Mouse (Mus musculus): ENCODE measurements around the gene Lbr. TPM values are rescaled to one million over a fixed set of nuclear protein-coding genes. Genes with fewer than 3 reads are reported as not detected.
"Not testable (repeated sequence)": the region's sequence is repeated elsewhere in the genome, so short reads cannot be mapped to it uniquely, and the experiment has no call there.

Lbr gene
- polyA plus RNA-seq, 1 experiment from 2014 or later: 51.2 TPM

DNA sequence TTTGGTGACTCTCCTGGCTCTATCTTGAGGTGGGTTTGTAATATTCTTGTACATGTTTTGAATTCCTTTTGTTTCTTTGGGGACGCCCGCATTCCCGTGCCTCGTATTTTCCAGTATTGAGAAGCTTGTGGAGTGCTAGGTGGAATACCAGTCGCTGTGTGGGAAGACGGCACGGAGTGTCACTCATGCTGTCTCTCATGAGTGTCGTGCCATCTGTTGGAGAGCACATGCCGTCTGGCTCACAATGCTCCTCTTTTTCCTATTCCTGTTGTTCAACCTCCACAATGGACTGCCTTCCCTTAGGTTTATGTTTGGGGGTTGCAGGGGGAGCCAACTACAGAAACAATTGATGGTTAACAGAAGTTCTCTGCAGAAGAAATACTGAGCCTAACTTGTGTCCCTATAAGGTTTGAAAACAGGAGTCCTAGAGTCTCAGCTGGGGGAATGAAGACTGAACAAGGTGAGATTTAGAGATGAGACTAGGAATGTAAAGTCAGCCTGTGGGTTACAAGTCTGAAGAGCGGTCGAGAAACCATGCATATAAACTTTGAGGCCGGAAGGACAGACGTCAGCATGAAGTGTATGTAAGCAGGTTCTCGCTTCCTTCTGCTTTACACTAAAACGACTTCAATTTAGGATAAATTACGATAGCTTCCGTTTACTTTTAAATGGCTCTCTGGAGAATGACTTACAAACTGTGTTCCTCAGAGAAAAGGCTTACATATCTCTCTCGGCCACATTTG is 31.2 kb downstream of the Lbr start:
- 81% methylated on average over 18 of the region's 18 CpGs for WGBS
- H3K9ac ChIP-seq (replicated peaks; ENCODE audit: low read depth, low read length): no peak overlapping the region
- no peak overlapping the region for H3K27ac ChIP-seq (ENCODE audit: low read length)

DNA sequence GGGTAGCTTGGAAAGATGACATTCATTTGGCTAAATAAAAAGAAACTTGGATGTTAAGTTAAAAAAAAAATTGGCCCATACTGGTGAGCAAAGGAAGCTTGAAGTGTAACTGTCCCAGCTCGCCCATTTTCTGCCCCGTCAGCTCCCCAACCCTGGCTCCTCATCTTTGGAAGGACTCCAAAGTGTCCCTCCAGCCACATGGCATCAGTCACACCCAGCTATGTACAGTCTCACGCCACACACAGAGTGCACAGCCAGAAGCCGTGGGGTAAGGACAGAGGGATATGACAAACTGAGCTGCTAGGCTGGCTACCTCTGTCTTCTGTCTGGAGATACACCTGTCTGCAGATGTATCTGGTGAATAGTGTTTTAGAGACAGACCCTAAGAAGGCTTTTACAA is 42.2 kb downstream of the Lbr start:
- WGBS: 79% methylated on average over 4 of the region's 4 CpGs
- no peaks in the 10 kb centered on the region for H3K27me3 ChIP-seq (replicated peaks; ENCODE audit: control insufficient read depth, insufficient read depth, low read length)
- ATAC-seq: no peak

More for the DNA sequence above, 31.2 kb downstream of the Lbr start:
- ATAC-seq: peak; percentile 40; the same call in 1 of the 2 replicates
- Histone ChIP-seq H3K36me3 (ENCODE audit: control insufficient read depth, insufficient read depth) (peaks cover 17% of the 10 kb centered on the region), H3K4me3 (replicated peaks; ENCODE audit: low read length) (no peak overlapping the region), H3K4me1 (replicated peaks; ENCODE audit: control insufficient read depth, insufficient read depth, low read length) (peaks cover 6% of the 10 kb centered on the region; the same call in 1 of the 2 replicates), H3K9me3 (ENCODE audit: control insufficient read depth, low read length) (no peaks in the 10 kb centered on the region), H3K27me3 (replicated peaks; ENCODE audit: control insufficient read depth, insufficient read depth, low read length) (no peaks in the 10 kb centered on the region), H3K4me2 (ENCODE audit: low read length) (no peak overlapping the region)

DNA sequence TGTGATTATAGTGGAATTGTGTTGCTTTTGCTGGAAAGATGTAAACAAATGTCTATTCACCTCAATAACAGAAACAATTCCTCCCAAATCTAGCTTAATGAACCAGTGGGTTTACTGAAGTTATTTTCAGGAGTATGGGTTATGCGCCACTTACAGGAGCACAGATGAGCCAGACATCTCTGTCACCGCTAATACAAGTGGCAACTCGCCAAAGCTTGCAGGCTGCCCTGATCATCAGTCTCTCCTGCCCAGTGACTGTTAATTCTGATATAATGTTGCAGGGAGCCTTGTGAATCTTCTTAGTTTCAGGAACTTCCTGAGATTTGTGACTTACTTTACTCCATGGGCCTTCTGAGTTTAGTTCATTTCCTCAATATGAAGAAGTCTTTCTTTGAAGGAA is 42.9 kb downstream of the Lbr start:
- no peak for ATAC-seq
- Histone ChIP-seq H3K9ac (replicated peaks; ENCODE audit: low read depth, low read length) (no peak overlapping the region), H3K9me3 (ENCODE audit: control insufficient read depth, low read length) (no peaks in the 10 kb centered on the region), H3K36me3 (ENCODE audit: control insufficient read depth, insufficient read depth) (no peaks in the 10 kb centered on the region), H3K4me3 (replicated peaks; ENCODE audit: low read length) (no peak overlapping the region), H3K27ac (ENCODE audit: low read length) (no peak overlapping the region), H3K4me2 (ENCODE audit: low read length) (no peak overlapping the region), H3K4me1 (replicated peaks; ENCODE audit: control insufficient read depth, insufficient read depth, low read length) (no peaks in the 10 kb centered on the region), H3K27me3 (replicated peaks; ENCODE audit: control insufficient read depth, insufficient read depth, low read length) (no peaks in the 10 kb centered on the region)
- WGBS: 80% methylated on average over 3 of the region's 3 CpGs

More for the DNA sequence above, 42.2 kb downstream of the Lbr start:
- no peak overlapping the region for H3K4me3 ChIP-seq (replicated peaks; ENCODE audit: low read length)
- H3K27ac ChIP-seq (ENCODE audit: low read length): no peak overlapping the region
- H3K36me3 ChIP-seq (ENCODE audit: control insufficient read depth, insufficient read depth): no peaks in the 10 kb centered on the region
- no peak overlapping the region for H3K4me2 ChIP-seq (ENCODE audit: low read length)
- H3K4me1 ChIP-seq (replicated peaks; ENCODE audit: control insufficient read depth, insufficient read depth, low read length): no peaks in the 10 kb centered on the region
- no peaks in the 10 kb centered on the region for H3K9me3 ChIP-seq (ENCODE audit: control insufficient read depth, low read length)
- H3K9ac ChIP-seq (replicated peaks; ENCODE audit: low read depth, low read length): no peak overlapping the region

DNA sequence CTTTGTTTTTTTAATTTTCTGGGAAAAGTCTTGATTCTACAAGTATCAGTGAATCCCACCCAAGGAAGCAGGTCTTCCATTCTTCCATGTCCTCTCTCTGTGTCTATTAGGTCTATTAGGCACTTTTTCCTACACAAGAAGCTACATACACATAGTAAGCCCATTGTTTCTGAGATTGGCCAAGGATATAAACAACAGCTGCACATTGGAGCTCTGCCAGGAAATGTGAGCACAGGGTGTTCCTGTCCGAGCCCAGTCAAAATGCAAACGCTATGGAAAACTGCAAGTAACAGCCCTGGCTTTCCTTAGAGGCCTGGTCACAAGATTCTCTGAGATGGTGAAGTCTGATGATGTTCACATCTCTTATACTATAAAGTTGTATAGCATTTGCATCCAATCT is 49.3 kb downstream of the Lbr start:
- Histone ChIP-seq H3K4me3 (replicated peaks; ENCODE audit: low read length) (no peak overlapping the region), H3K27me3 (replicated peaks; ENCODE audit: control insufficient read depth, insufficient read depth, low read length) (no peaks in the 10 kb centered on the region), H3K36me3 (ENCODE audit: control insufficient read depth, insufficient read depth) (no peaks in the 10 kb centered on the region), H3K4me1 (replicated peaks; ENCODE audit: control insufficient read depth, insufficient read depth, low read length) (no peaks in the 10 kb centered on the region), H3K4me2 (ENCODE audit: low read length) (no peak overlapping the region), H3K27ac (ENCODE audit: low read length) (no peak overlapping the region), H3K9me3 (ENCODE audit: control insufficient read depth, low read length) (no peaks in the 10 kb centered on the region), H3K9ac (replicated peaks; ENCODE audit: low read depth, low read length) (no peak overlapping the region)
- WGBS: 21% methylated on average over 2 of the region's 2 CpGs
- ATAC-seq: no peak

DNA sequence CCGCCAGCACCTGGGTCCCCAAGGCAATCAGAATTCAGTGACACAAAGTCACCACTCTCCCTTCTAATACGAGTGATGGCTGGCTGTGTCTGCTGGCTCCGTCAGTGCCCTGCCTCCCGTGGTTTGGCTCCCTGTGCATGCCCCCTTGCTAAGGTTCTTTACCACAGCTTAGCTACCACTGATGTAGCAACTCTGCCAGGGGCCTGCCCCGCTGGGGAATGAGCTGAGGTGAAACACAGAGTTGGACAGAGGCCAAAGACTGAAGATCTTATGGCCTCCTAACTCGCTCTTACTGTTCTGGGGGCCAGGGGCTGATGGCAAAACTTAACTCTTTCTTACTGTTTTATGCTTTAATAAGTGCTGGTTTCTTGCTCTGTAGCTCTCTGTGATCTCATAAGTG is 52.9 kb downstream of the Lbr start:
- no peak overlapping the region for H3K4me3 ChIP-seq (replicated peaks; ENCODE audit: low read length)
- no peaks in the 10 kb centered on the region for H3K9me3 ChIP-seq (ENCODE audit: control insufficient read depth, low read length)
- no peaks in the 10 kb centered on the region for H3K36me3 ChIP-seq (ENCODE audit: control insufficient read depth, insufficient read depth)
- H3K9ac ChIP-seq (replicated peaks; ENCODE audit: low read depth, low read length): no peak overlapping the region
- 39% methylated on average over 6 of the region's 6 CpGs for WGBS
- H3K27me3 ChIP-seq (replicated peaks; ENCODE audit: control insufficient read depth, insufficient read depth, low read length): no peaks in the 10 kb centered on the region
- no peak overlapping the region for H3K4me2 ChIP-seq (ENCODE audit: low read length)
- no peak overlapping the region for H3K27ac ChIP-seq (ENCODE audit: low read length)
- no peaks in the 10 kb centered on the region for H3K4me1 ChIP-seq (replicated peaks; ENCODE audit: control insufficient read depth, insufficient read depth, low read length)
- no peak for ATAC-seq

DNA sequence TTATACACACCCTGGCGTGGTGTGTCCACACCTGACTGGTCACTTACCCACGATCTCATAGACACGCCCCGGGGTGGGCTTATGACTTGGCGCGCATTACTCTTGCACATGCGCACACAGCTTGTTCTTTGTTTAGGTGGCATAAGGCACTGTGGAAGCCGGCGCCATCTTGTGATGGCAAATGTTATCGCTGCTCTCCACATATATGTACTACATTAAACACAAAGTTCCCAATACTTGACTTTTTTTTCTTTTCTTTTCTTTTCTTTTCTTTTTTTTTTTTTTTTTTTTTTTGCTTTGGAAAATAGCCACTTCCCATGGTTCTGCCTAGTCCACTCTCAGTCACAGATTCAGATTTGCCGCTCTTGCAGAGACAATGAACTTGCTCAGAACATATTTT is 60.2 kb downstream of the Lbr start:
- H3K9ac ChIP-seq (replicated peaks; ENCODE audit: low read depth, low read length); H3K27me3 ChIP-seq (replicated peaks; ENCODE audit: control insufficient read depth, insufficient read depth, low read length); H3K9me3 ChIP-seq (ENCODE audit: control insufficient read depth, low read length); H3K4me1 ChIP-seq (replicated peaks; ENCODE audit: control insufficient read depth, insufficient read depth, low read length); H3K36me3 ChIP-seq (ENCODE audit: control insufficient read depth, insufficient read depth); H3K27ac ChIP-seq (ENCODE audit: low read length); H3K4me3 ChIP-seq (replicated peaks; ENCODE audit: low read length); H3K4me2 ChIP-seq (ENCODE audit: low read length); ATAC-seq: not testable (repeated sequence)
- WGBS: 94% methylated on average over 11 of the region's 11 CpGs

DNA sequence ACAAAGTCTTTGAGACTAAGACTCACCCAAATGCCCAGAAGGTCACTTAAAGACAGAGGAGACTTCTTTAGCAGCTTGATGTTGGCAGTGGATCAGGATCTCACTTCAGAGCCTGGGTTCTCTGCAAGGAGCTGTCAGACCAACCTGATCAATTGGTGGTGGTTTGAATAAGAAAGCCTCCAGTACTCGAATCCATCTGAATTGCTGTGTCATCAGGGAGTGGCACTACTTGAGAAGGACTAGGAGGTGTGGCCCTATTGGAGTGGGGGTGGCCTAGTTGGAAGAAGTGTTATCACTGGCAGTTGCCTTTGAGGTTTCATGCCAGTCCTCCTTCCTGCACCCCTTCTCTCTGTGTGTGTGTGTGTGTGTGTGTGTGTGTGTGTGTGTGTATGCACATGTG is 66.3 kb downstream of the Lbr start:
- no peaks in the 10 kb centered on the region for H3K9me3 ChIP-seq (ENCODE audit: control insufficient read depth, low read length)
- H3K36me3 ChIP-seq (ENCODE audit: control insufficient read depth, insufficient read depth): no peaks in the 10 kb centered on the region
- H3K4me3 ChIP-seq (replicated peaks; ENCODE audit: low read length): no peak overlapping the region
- no peaks in the 10 kb centered on the region for H3K4me1 ChIP-seq (replicated peaks; ENCODE audit: control insufficient read depth, insufficient read depth, low read length)
- ATAC-seq: no peak
- 77% methylated on average over 1 of the region's 1 CpGs for WGBS
- H3K27me3 ChIP-seq (replicated peaks; ENCODE audit: control insufficient read depth, insufficient read depth, low read length): no peaks in the 10 kb centered on the region
- no peak overlapping the region for H3K4me2 ChIP-seq (ENCODE audit: low read length)
- no peak overlapping the region for H3K27ac ChIP-seq (ENCODE audit: low read length)
- H3K9ac ChIP-seq (replicated peaks; ENCODE audit: low read depth, low read length): no peak overlapping the region

DNA sequence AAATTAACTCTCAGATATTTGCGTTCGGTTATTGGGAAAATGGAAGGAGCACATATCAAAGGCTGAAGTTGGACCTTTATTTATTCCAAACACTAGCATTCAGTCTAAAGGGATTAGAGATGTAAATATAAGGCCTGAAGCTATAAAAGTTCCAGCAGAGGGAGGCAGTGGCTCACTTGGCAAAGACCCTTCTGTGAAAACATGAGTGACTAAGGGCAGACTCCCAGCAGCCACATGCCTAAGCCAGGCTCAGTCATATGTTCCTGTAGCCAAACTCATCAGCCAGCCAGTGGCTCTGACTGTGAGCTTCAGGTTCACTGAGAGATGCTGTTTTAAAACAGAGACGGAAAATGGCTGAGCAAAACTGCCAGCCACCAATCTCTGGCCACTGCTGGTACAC is 71.0 kb downstream of the Lbr start:
- H3K27me3 ChIP-seq (replicated peaks; ENCODE audit: control insufficient read depth, insufficient read depth, low read length): no peaks in the 10 kb centered on the region
- H3K9me3 ChIP-seq (ENCODE audit: control insufficient read depth, low read length): no peaks in the 10 kb centered on the region
- no peak overlapping the region for H3K4me2 ChIP-seq (ENCODE audit: low read length)
- no peaks in the 10 kb centered on the region for H3K36me3 ChIP-seq (ENCODE audit: control insufficient read depth, insufficient read depth)
- no peak overlapping the region for H3K9ac ChIP-seq (replicated peaks; ENCODE audit: low read depth, low read length)
- H3K4me1 ChIP-seq (replicated peaks; ENCODE audit: control insufficient read depth, insufficient read depth, low read length): no peaks in the 10 kb centered on the region
- H3K4me3 ChIP-seq (replicated peaks; ENCODE audit: low read length): no peak overlapping the region
- H3K27ac ChIP-seq (ENCODE audit: low read length): no peak overlapping the region
- WGBS: 93% methylated on average over 3 of the region's 3 CpGs
- ATAC-seq: no peak

DNA sequence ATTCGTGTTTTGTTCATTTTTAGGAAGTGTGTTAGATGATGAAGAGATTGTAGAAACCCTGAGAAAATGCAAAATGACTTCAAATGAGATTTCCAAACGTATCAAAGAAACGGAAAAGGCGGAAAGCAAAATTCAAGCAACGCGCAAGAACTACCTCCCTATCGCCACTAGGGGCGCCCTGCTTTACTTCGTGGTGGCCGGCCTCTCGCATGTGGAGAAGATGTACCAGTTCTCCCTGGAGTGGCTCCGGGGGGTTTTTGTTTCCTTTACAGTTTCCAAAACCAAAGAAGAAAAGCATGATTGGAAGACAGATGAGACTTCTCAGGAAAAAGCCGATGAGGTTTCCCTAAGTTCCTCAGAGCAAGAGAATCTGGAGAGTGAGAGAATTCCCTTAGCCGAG is 73.5 kb downstream of the Lbr start:
- H3K4me1 ChIP-seq (replicated peaks; ENCODE audit: control insufficient read depth, insufficient read depth, low read length): no peaks in the 10 kb centered on the region
- no peaks in the 10 kb centered on the region for H3K9me3 ChIP-seq (ENCODE audit: control insufficient read depth, low read length)
- no peaks in the 10 kb centered on the region for H3K36me3 ChIP-seq (ENCODE audit: control insufficient read depth, insufficient read depth)
- H3K9ac ChIP-seq (replicated peaks; ENCODE audit: low read depth, low read length): no peak overlapping the region
- no peak overlapping the region for H3K4me2 ChIP-seq (ENCODE audit: low read length)
- 67% methylated on average over 14 of the region's 14 CpGs for WGBS
- H3K27me3 ChIP-seq (replicated peaks; ENCODE audit: control insufficient read depth, insufficient read depth, low read length): no peaks in the 10 kb centered on the region
- H3K27ac ChIP-seq (ENCODE audit: low read length): no peak overlapping the region
- ATAC-seq: no peak
- no peak overlapping the region for H3K4me3 ChIP-seq (replicated peaks; ENCODE audit: low read length)
